Mouse (Mus musculus) thymus, adult 2 months (tissue): ENCODE measurements around the gene Scarb1.

ENCODE experiments used
- CTCF ChIP-seq: fragments of 200-500 bp; IDR thresholded peaks from 2 replicates; pipeline ENCODE4 v1.5.1; 2012; ENCODE audit warnings: mild to moderate bottlenecking, control low read depth, low read length, moderate library complexity, borderline replicate concordance; ENCODE audit not compliant: control insufficient read depth, poor library complexity, insufficient read depth; ENCODE audit errors: extremely low read depth
- POLR2A ChIP-seq: fragments of 200-500 bp; IDR thresholded peaks from 2 replicates; pipeline ENCODE4 v1.6.1; 2012; ENCODE audit warnings: mild to moderate bottlenecking, low read length, control low read depth, moderate library complexity; ENCODE audit not compliant: control insufficient read depth, poor library complexity, insufficient read depth; ENCODE audit errors: extremely low read depth

- no peak for TF ChIP-seq CTCF
- TF ChIP-seq POLR2A = no peak
Observed at GRCm38 (mm10) chr5:125378919-125379318, 38.0 kb upstream of the Scarb1 start.
